Mouse (Mus musculus): ENCODE measurements around the gene Gm9803.

Gene Gm9803

GRCm38 (mm10) chr10:43516992-43517660, 6.8 kb upstream of the Gm9803 start:
- no peak for DNase-seq

- no peak for DNase-seq
These were observed 6.0 kb upstream of the Gm9803 start for GRCm38 (mm10) chr10:43517836-43518235.

GRCm38 (mm10) chr10:43518368-43518767, 5.5 kb upstream of the Gm9803 start:
- no peak for DNase-seq

- no peak for DNase-seq
These were observed 3.9 kb upstream of the Gm9803 start for GRCm38 (mm10) chr10:43519977-43520376.

- no peak for DNase-seq
These were observed 3.7 kb downstream of the Gm9803 start for GRCm38 (mm10) chr10:43527283-43528269.

GRCm38 (mm10) chr10:43534382-43534781, 10.5 kb downstream of the Gm9803 start:
- no peak for DNase-seq

- DNase-seq: no peak
These were observed 13.8 kb downstream of the Gm9803 start for GRCm38 (mm10) chr10:43537652-43538051.

- no peak for DNase-seq
These were observed 14.9 kb downstream of the Gm9803 start for GRCm38 (mm10) chr10:43538831-43539230.

- DNase-seq: peak; percentile 38
These were observed 15.9 kb downstream of the Gm9803 start for GRCm38 (mm10) chr10:43539746-43540310.

- peak; percentile 95 for DNase-seq
These were observed 16.7 kb downstream of the Gm9803 start, which contains the start of gene 1700021F05Rik for GRCm38 (mm10) chr10:43540442-43541152. TSS of gene 1700021F05Rik (minus strand) at chr10:43540994.

GRCm38 (mm10) chr10:43541153-43541544, 17.3 kb downstream of the Gm9803 start:
- no peak for DNase-seq

- no peak for DNase-seq
These were observed 25.5 kb downstream of the Gm9803 start for GRCm38 (mm10) chr10:43549411-43549810.

GRCm38 (mm10) chr10:43550923-43551322, 27.0 kb downstream of the Gm9803 start:
- DNase-seq: no peak

GRCm38 (mm10) chr10:43551388-43551787, 27.5 kb downstream of the Gm9803 start:
- no peak for DNase-seq

- DNase-seq: no peak
These were observed 33.8 kb downstream of the Gm9803 start for GRCm38 (mm10) chr10:43557630-43558165.

GRCm38 (mm10) chr10:43559313-43559712, 35.4 kb downstream of the Gm9803 start:
- no peak for DNase-seq

GRCm38 (mm10) chr10:43560765-43561164, 36.9 kb downstream of the Gm9803 start:
- DNase-seq: no peak

- DNase-seq: no peak
These were observed 37.4 kb downstream of the Gm9803 start for GRCm38 (mm10) chr10:43561311-43561710.

Data from cerebellum, adult 9-10 months (tissue).